1 mouse cellular context compared by ENCODE assay signal in the genomic region with DNA sequence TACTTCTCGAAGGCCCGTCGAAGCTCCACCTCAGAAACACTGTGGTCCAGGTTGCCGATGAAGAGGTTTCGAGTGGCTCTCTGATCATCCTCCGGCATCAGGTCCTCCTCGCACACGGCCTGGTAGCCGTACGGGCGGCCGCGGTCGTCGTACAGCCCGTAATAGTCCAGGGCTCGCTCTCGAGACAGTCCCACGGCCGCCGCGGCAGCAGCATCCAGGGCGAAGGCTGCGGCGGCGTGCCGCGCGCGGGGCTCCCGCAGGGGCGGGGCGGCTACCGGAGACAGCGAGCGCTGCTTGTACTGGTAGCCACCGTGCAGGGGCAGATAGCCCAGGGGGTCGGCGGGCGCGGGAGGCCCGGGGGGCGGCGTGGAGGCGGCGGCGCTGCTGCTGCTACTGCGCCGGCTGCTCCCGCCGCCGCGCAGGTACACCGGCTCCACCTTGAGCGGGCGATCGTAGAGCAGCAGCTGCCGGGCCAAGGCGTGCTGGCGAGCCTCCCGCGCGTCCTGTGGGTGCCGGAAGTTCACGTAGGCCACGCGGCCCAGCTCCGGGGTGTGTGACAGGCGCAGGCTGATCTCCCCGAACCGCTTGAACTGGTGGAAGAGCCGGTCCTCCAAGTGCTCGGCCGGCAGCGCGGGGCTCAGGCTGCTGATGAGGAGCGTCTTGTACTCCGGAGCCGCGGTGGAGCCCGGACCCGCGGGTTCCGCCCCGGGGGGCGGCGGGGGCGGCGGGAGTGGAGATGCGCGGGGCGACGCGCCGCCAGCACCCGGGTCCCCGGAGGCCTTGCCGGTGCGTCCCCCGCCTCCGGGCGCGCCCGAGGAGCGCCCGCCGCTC.
TF ChIP-seq lines count a peak whose summit lies in the region.

No protein-coding gene starts in this region.

TF ChIP-seq in myocyte, 11 proteins besides CTCF, POLR2A, EP300 and RAD21 (continued from another document):
- TF ChIP-seq MYOD1 (IDR thresholded peaks at IDR 0.05; ENCODE audit: control insufficient read depth in 1 of 3, insufficient read length in 2 of 3, low read depth in 2 of 3) (peak in 1 of 3 experiments; percentile 50), USF1 (IDR thresholded peaks at IDR 0.05; ENCODE audit: low read depth) (no peak), POLR2AphosphoS2 (IDR thresholded peaks at IDR 0.05; ENCODE audit: insufficient read length, low read depth) (no peak), MAX (IDR thresholded peaks at IDR 0.05; ENCODE audit: low read depth) (no peak)
